Mouse (Mus musculus) embryonic fibroblast, embryonic 13.5 days (primary cell): ENCODE measurements around the gene Sult2b1.

Experiments used
- CTCF ChIP-seq: IDR thresholded peaks from 2 replicates; pipeline ENCODE4 v1.5.1; 2011; ENCODE audit warnings: mild to moderate bottlenecking, control low read depth, low read length, moderate library complexity, borderline replicate concordance; ENCODE audit not compliant: insufficient read depth
- POLR2A ChIP-seq: IDR thresholded peaks from 2 replicates; pipeline ENCODE4 v1.6.1; 2011; ENCODE audit warnings: low read depth, mild to moderate bottlenecking, control low read depth, low read length, moderate library complexity

DNA sequence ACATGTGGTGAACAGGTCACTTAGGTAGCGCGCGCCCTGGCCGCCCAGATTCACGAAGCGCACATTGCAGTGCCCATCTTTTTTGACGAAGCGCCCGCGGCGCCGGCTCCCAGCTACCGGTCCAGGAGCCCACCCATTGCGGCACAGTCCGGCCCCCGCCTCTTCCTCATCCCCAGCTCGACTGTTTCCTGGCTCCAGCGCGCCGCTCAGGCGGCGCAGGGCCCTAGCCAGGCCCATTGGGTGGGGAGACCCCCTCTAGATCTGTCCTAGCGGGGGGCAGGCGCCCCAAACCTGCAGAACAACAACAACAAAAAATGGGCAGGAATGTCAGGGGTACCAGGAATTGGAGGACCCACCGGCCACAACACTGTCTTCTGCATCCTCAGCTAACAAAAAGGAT lies 35.4 kb upstream of the Sult2b1 start:
- TF ChIP-seq CTCF (no peak), POLR2A (no peak)
